Mouse (Mus musculus): ENCODE results near the gene 9430007A20Rik. TPM values are rescaled to one million over a fixed set of nuclear protein-coding genes. Genes with fewer than 3 reads are reported as not detected.

9430007A20Rik gene
- not detected in 2 replicates for polyA plus RNA-seq (2021; fragmentation: Nextera tagmentation)
- long read RNA-seq, experiment 1: 0 reads
- long read RNA-seq, experiment 2: 0 reads

DNA sequence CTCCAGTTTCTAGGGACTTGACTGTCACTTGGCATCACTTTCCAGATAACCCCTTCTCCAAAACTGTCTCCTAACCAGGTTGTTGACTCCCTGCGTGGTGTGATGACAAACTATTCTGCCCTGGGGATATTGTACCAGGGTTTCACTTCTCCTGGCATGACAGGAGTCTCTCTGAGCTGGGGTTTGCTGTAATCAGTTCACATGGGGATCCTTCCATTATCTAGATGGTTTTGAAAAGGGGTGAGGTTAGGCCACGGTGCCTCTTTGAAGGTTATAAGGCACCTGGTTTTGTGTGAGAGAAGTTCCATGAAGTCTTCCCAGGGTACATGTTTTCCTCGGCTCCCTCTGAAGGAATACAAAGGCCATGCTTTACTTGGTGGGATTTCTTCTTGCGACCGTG is at the start of gene 9430007A20Rik:
9430007A20Rik (plus strand) TSS at position 301 of the 400 bp plus-strand sequence.

DNA sequence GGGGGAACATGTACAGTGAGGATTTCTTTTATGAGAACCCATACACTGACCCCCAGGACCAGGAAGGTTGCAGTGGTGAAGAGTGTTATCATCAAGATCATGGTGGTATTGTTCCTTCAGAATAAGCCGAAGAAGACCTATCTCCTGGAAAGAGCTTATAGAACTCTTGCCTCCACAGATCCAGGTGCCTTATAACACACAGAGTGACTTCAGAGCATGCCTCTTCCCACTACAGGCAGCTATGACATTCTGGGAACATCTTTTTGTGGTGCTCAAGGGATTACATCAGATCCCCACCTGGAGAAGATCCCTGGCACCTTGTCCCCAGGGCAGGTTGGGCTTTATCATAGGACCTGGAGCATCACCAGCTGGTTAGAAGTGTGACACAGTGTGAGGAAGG is 45.4 kb downstream of the 9430007A20Rik start, which contains the start of gene Gm13124:
Gm13124 (minus strand) TSS at position 101 of the 400 bp plus-strand sequence.

Other genes with a start within 250 kb of the 9430007A20Rik start
- gene Pramel5, start 239.3 kb upstream of the 9430007A20Rik start, polyA plus RNA-seq (2021; fragmentation: Nextera tagmentation): not detected in 2 replicates
- gene Gm13128, start 189.6 kb upstream of the 9430007A20Rik start, polyA plus RNA-seq (2021; fragmentation: Nextera tagmentation): not detected in 2 replicates
- not detected in 2 replicates for gene Gm13119, start 161.9 kb upstream of the 9430007A20Rik start, polyA plus RNA-seq (2021; fragmentation: Nextera tagmentation)
- not detected in 2 replicates for gene Pramef20, start 141.9 kb upstream of the 9430007A20Rik start, polyA plus RNA-seq (2021; fragmentation: Nextera tagmentation)
- not detected in 2 replicates for gene Pramef12, start 111.4 kb upstream of the 9430007A20Rik start, polyA plus RNA-seq (2021; fragmentation: Nextera tagmentation)
- not detected in 2 replicates for gene 1700012P22Rik, start 81.0 kb upstream of the 9430007A20Rik start, polyA plus RNA-seq (2021; fragmentation: Nextera tagmentation)
- gene Gm9944, start 66.5 kb upstream of the 9430007A20Rik start, polyA plus RNA-seq (2021; fragmentation: Nextera tagmentation): not detected in 2 replicates
- not detected in 2 replicates for gene Aadacl3, start 56.1 kb upstream of the 9430007A20Rik start, polyA plus RNA-seq (2021; fragmentation: Nextera tagmentation)
- gene Gm13124, start 45.3 kb downstream of the 9430007A20Rik start, polyA plus RNA-seq (2021; fragmentation: Nextera tagmentation): not detected in 2 replicates
- gene Aadacl4, start 93.9 kb downstream of the 9430007A20Rik start, polyA plus RNA-seq (2021; fragmentation: Nextera tagmentation): not detected in 2 replicates
- not detected in 2 replicates for gene Gm436, start 166.5 kb downstream of the 9430007A20Rik start, polyA plus RNA-seq (2021; fragmentation: Nextera tagmentation)
- gene Gm13178, start 201.6 kb downstream of the 9430007A20Rik start, polyA plus RNA-seq (2021; fragmentation: Nextera tagmentation): not detected in 2 replicates